Mouse (Mus musculus): ENCODE measurements at regions not wholly inside any gene's neighbourhood (a gene's known extent, or its start where the extent isn't known, plus 50 kb on each side); places are given as distances from the start of the nearest gene placed in this dataset.

GRCm38 (mm10) chr9:46938628-46939027 is 59.9 kb upstream of the Gm4791 start:
- TF ChIP-seq POLR2A (IDR thresholded peaks at IDR 0.05; ENCODE audit: insufficient read depth, low read depth, low read length): no peak
- TF ChIP-seq CTCF (IDR thresholded peaks at IDR 0.05; ENCODE audit: insufficient read depth, low read depth, low read length): no peak

All from olfactory bulb, adult 2 months (tissue).